Mouse (Mus musculus) cerebellum, adult 8-10 months (tissue): ENCODE data around the gene B430305J03Rik.

ENCODE experiments used
- DNase-seq: peaks from one replicate; pipeline ENCODE4 v3.0.0; 2022

Gene B430305J03Rik

GRCm38 (mm10) chr3:61348036-61348614 lies 17.6 kb downstream of the B430305J03Rik start:
- no peak for DNase-seq

GRCm38 (mm10) chr3:61345636-61346035 lies 20.1 kb downstream of the B430305J03Rik start:
- DNase-seq: no peak

- no peak for DNase-seq
Measured at GRCm38 (mm10) chr3:61344031-61344430, 21.7 kb downstream of the B430305J03Rik start.

GRCm38 (mm10) chr3:61340321-61340720 lies 25.4 kb downstream of the B430305J03Rik start:
- no peak for DNase-seq

- DNase-seq: no peak
Measured at GRCm38 (mm10) chr3:61337230-61337629, 28.5 kb downstream of the B430305J03Rik start.

- no peak for DNase-seq
Measured at GRCm38 (mm10) chr3:61336205-61336604, 29.5 kb downstream of the B430305J03Rik start.

- DNase-seq: no peak
Measured at GRCm38 (mm10) chr3:61321632-61322031, 44.1 kb downstream of the B430305J03Rik start.

GRCm38 (mm10) chr3:61320031-61320430 lies 45.7 kb downstream of the B430305J03Rik start:
- no peak for DNase-seq

- no peak for DNase-seq
Measured at GRCm38 (mm10) chr3:61315002-61315401, 50.7 kb downstream of the B430305J03Rik start.
